Mouse (Mus musculus): Measurements from ENCODE around the gene Mgmt. TPM values are rescaled to one million over a fixed set of nuclear protein-coding genes. Genes with fewer than 3 reads are reported as not detected.

The Mgmt gene
- total and polyA plus RNA-seq, 2 experiments from 2014 or later, result 1.4 to 1.6 TPM

DNA sequence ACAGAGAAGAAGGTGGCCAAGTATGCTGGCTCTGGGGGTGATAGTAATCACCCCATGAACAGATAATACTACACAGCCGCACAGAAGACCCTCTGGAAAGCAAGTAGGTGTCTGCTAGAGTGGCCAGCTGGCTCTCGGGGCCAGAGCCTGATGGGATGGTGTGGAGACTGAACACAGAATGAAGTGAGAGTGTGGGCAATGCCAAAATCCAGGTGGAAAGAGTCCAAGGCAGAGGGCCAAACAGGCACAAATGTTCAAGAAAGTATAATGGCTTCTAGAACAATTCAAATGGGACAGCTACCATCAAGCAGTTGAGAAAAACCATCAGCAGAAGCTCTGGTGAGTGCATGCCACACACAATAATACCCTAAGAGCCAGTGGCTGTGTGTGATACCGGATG lies 205.4 kb downstream of the Mgmt start:
- ATAC-seq, result no peak

GRCm38 (mm10) chr7:137102606-137103195 lies 208.3 kb downstream of the Mgmt start:
- Histone ChIP-seq H3K27me3 (ENCODE audit: insufficient read depth, low read length) (no peaks in the 10 kb centered on the region), H3K36me3 (ENCODE audit: insufficient read depth, low read length) (no peaks in the 10 kb centered on the region), H3K9me3 (ENCODE audit: low read length) (no peaks in the 10 kb centered on the region), H3K4me3 (ENCODE audit: low read length) (no peak overlapping the region), H3K4me2 (ENCODE audit: low read depth, low read length) (no peak overlapping the region), H3K4me1 (ENCODE audit: insufficient read depth, low read length) (no peaks in the 10 kb centered on the region), H3K27ac (no peak overlapping the region), H3K9ac (replicated peaks; ENCODE audit: low read length) (no peak overlapping the region)
- 67% methylated on average over 10 of the region's 10 CpGs for WGBS
- ATAC-seq (no peak), DNase-seq (ENCODE audit: low spot score) (no peak)
- TF ChIP-seq CTCF (IDR thresholded peaks at IDR 0.05; ENCODE audit: low read depth), result no peak

More for the DNA sequence above, 205.4 kb downstream of the Mgmt start:
- Histone ChIP-seq H3K27ac (no peak overlapping the region), H3K4me1 (ENCODE audit: insufficient read depth, low read length) (no peaks in the 10 kb centered on the region), H3K9ac (replicated peaks; ENCODE audit: low read length) (no peak overlapping the region), H3K4me3 (ENCODE audit: low read length) (no peak overlapping the region), H3K9me3 (ENCODE audit: low read length) (no peaks in the 10 kb centered on the region; the same call in 1 of the 2 replicates), H3K36me3 (ENCODE audit: insufficient read depth, low read length) (no peaks in the 10 kb centered on the region), H3K27me3 (ENCODE audit: insufficient read depth, low read length) (no peaks in the 10 kb centered on the region), H3K4me2 (ENCODE audit: low read depth, low read length) (no peak overlapping the region)
- no peak for DNase-seq (ENCODE audit: low spot score)
- no peak for TF ChIP-seq CTCF (IDR thresholded peaks at IDR 0.05; ENCODE audit: low read depth)
- whole genome bisulfite sequencing, result 54% methylated on average over 3 of the region's 3 CpGs

DNA sequence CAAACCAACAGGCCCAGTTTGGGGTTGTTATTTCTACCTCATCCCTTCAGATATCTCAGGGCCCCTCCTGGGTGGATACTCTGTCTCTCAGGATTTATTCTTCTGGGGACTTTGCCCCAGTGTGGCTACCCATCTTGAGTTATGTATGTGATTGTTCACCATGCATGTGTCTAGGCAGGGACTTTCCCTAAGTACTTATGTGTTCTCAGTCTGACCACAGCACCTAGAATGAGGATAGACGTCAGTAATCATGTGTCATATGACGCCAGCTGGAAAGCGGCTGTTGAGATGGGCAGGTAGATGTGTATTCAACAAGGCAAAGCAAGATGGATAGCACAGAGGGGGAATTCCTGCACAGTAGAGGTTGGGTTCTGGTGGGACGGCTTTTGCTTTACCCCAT lies 217.7 kb downstream of the Mgmt start:
- Histone ChIP-seq H3K4me2 (ENCODE audit: low read depth, low read length) (no peak overlapping the region), H3K27ac (no peak overlapping the region), H3K9ac (replicated peaks; ENCODE audit: low read length) (no peak overlapping the region), H3K4me3 (ENCODE audit: low read length) (no peak overlapping the region), H3K4me1 (ENCODE audit: insufficient read depth, low read length) (no peaks in the 10 kb centered on the region), H3K27me3 (ENCODE audit: insufficient read depth, low read length) (no peaks in the 10 kb centered on the region), H3K9me3 (ENCODE audit: low read length) (no peaks in the 10 kb centered on the region), H3K36me3 (ENCODE audit: insufficient read depth, low read length) (no peaks in the 10 kb centered on the region)
- no peak for TF ChIP-seq CTCF (IDR thresholded peaks at IDR 0.05; ENCODE audit: low read depth)
- no peak for DNase-seq (ENCODE audit: low spot score)
- 97% methylated on average over 4 of the region's 4 CpGs for WGBS
- ATAC-seq, result no peak

DNA sequence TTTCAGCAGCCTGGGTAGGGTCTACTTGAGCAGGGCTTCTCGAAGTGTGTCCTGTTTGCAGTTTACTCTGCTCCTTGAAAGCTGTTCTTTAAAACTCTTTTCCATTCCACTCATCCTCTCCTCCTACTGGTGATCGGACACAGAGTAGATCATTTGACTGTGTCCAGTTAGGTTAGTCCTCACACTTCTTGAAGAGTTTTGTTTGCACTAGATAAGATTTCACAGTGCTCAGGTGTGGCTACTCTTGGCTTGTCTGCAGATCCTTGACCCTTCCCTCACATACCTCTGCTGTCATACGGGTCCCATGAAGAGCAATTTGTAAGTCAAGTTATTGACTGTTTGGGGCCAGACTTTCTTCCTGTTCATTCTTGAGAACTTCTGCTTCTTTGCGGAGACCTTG lies 221.8 kb downstream of the Mgmt start:
- DNase-seq (ENCODE audit: low spot score) (no peak), ATAC-seq (no peak)
- no peak for TF ChIP-seq CTCF (IDR thresholded peaks at IDR 0.05; ENCODE audit: low read depth)
- no peaks in the 10 kb centered on the region for H3K36me3 ChIP-seq (ENCODE audit: insufficient read depth, low read length)
- 92% methylated on average over 4 of the region's 4 CpGs for WGBS
- H3K4me3 ChIP-seq (ENCODE audit: low read length), result no peak overlapping the region
- H3K27ac ChIP-seq, result no peak overlapping the region
- H3K9ac ChIP-seq (replicated peaks; ENCODE audit: low read length), result no peak overlapping the region
- peaks cover 6% of the 10 kb centered on the region; the same call in 1 of the 2 replicates for H3K4me1 ChIP-seq (ENCODE audit: insufficient read depth, low read length)
- no peaks in the 10 kb centered on the region for H3K9me3 ChIP-seq (ENCODE audit: low read length)
- no peak overlapping the region for H3K4me2 ChIP-seq (ENCODE audit: low read depth, low read length)
- no peaks in the 10 kb centered on the region for H3K27me3 ChIP-seq (ENCODE audit: insufficient read depth, low read length)

GRCm38 (mm10) chr7:137121243-137121858 lies 226.9 kb downstream of the Mgmt start:
- Histone ChIP-seq H3K27ac (peak overlapping the region; percentile 36), H3K4me2 (ENCODE audit: low read depth, low read length) (no peak overlapping the region), H3K9ac (replicated peaks; ENCODE audit: low read length) (no peak overlapping the region), H3K4me3 (ENCODE audit: low read length) (no peak overlapping the region), H3K36me3 (ENCODE audit: insufficient read depth, low read length) (no peaks in the 10 kb centered on the region), H3K9me3 (ENCODE audit: low read length) (no peaks in the 10 kb centered on the region), H3K27me3 (ENCODE audit: insufficient read depth, low read length) (no peaks in the 10 kb centered on the region), H3K4me1 (ENCODE audit: insufficient read depth, low read length) (peaks cover 11% of the 10 kb centered on the region; the same call in 1 of the 2 replicates)
- 0 out of 2 replicates have a peak, but pooled peaks have one; percentile 15 for ATAC-seq
- 40% methylated on average over 16 of the region's 16 CpGs for WGBS
- no peak for TF ChIP-seq CTCF (IDR thresholded peaks at IDR 0.05; ENCODE audit: low read depth)
- peak; percentile 37 for DNase-seq (ENCODE audit: low spot score)

DNA sequence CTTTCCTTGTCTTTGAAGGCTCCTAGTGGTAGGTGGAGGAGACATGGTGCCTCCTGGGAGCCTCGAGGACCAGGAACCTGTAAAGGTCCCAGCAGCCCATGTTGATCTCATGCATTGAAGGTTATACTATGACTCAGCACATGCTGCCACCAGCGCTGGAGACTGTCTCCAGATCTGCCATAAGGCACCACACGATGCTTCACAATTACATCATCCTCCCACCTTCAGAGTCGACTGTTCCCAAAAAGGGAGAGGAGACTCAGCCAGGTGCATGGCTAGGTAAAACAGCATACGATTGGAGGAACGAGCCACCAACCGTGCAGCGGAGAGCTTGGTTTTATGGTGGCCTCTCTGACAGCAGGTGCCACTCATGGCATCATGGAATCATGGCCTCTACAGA lies 234.3 kb downstream of the Mgmt start:
- no peak for DNase-seq (ENCODE audit: low spot score)
- no peak for TF ChIP-seq CTCF (IDR thresholded peaks at IDR 0.05; ENCODE audit: low read depth)
- no peak overlapping the region for H3K27ac ChIP-seq
- H3K4me1 ChIP-seq (ENCODE audit: insufficient read depth, low read length), result no peaks in the 10 kb centered on the region
- 86% methylated on average over 8 of the region's 8 CpGs for WGBS
- H3K27me3 ChIP-seq (ENCODE audit: insufficient read depth, low read length), result no peaks in the 10 kb centered on the region
- H3K9ac ChIP-seq (replicated peaks; ENCODE audit: low read length), result no peak overlapping the region
- H3K36me3 ChIP-seq (ENCODE audit: insufficient read depth, low read length), result no peaks in the 10 kb centered on the region
- ATAC-seq, result no peak
- H3K9me3 ChIP-seq (ENCODE audit: low read length), result no peaks in the 10 kb centered on the region
- no peak overlapping the region for H3K4me2 ChIP-seq (ENCODE audit: low read depth, low read length)
- no peak overlapping the region for H3K4me3 ChIP-seq (ENCODE audit: low read length)

DNA sequence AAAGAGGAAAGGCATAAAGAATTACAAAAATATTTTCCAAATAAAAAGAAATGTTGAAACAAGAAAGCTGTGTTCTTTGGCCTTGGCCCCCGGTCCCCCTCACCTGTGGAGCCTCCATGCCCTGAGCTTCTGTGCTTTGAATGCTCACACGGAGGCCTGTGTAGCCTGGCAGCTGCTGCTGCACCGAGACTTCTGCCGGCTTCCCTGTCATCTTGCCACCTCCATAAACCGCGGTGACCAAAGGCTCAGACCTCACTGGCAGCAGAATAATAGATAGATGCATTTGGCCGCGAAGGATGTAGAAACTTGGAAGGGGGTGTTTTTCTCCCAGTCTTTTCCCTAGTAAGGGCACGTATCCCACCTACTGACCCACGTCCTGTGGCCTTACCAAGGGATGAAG lies 235.8 kb downstream of the Mgmt start:
- ATAC-seq (no peak), DNase-seq (ENCODE audit: low spot score) (no peak)
- Histone ChIP-seq H3K9ac (replicated peaks; ENCODE audit: low read length) (no peak overlapping the region), H3K27me3 (ENCODE audit: insufficient read depth, low read length) (no peaks in the 10 kb centered on the region), H3K36me3 (ENCODE audit: insufficient read depth, low read length) (no peaks in the 10 kb centered on the region), H3K4me2 (ENCODE audit: low read depth, low read length) (no peak overlapping the region), H3K4me3 (ENCODE audit: low read length) (no peak overlapping the region), H3K4me1 (ENCODE audit: insufficient read depth, low read length) (no peaks in the 10 kb centered on the region), H3K27ac (no peak overlapping the region), H3K9me3 (ENCODE audit: low read length) (no peaks in the 10 kb centered on the region)
- 71% methylated on average over 10 of the region's 10 CpGs for WGBS
- no peak for TF ChIP-seq CTCF (IDR thresholded peaks at IDR 0.05; ENCODE audit: low read depth)

Measured in hindbrain, postnatal 0 days (tissue).